Mouse (Mus musculus): ENCODE measurements around the gene Mgat3.

DNA sequence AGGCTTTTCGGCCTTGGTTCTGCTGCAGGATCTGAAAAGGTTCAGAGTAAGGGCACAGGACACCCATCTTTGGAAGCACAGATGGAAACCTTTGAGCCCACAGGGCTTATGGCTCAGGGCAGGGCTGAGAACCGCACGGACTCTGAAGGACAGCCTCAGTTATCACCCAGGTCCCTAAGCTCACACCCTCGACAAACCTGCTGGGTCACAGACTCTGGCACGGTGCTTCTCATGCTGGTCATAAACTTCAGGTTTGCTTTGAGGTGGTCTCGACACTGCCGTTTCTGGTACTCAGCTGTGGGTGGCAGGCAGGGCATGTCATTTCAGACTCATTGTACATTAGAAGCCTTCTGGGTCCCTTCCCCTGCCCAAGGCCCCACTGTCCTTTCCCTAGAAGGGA lies 87.6 kb downstream of the Mgat3 start:
- TF ChIP-seq GATA1 (IDR thresholded peaks at IDR 0.05; ENCODE audit: borderline replicate concordance, low read length) (no peak), FLI1 (IDR thresholded peaks at IDR 0.05; ENCODE audit: low read length) (no peak)

Measured in megakaryocyte, embryonic 14.5 days (primary cell).